Mouse (Mus musculus) forebrain, postnatal 0 days (tissue): Measurements from ENCODE around the gene Pfkfb1. TPM values are rescaled to one million over a fixed set of nuclear protein-coding genes. Genes with fewer than 3 reads are reported as not detected.

Experiments
- ATAC-seq: fragments of 200-750 bp; cut with Nextera tagmentation; 2 replicates; pipeline ENCODE4 v1.8.0; 2017; ENCODE audit warnings: mild to moderate bottlenecking, moderate library complexity
- DNase-seq: peaks from one replicate; pipeline ENCODE4 v3.0.0-alpha.2; 2015
- H3K27ac ChIP-seq: fragments of 300-500 bp; sonication (generic); 2 replicates; pipeline ENCODE4 v1.5.1; 2014; ENCODE audit warnings: low read depth, mild to moderate bottlenecking, antibody characterized with exemption, low read length, moderate library complexity, mixed read lengths
- H3K27me3 ChIP-seq: fragments of 300-500 bp; sonication (generic); 2 replicates; pipeline ENCODE4 v1.6.1; 2014; ENCODE audit warnings: mild to moderate bottlenecking, low read length, mixed read lengths; ENCODE audit not compliant: insufficient read depth
- H3K36me3 ChIP-seq: fragments of 300-500 bp; sonication (generic); 2 replicates; pipeline ENCODE4 v1.6.1; 2014; ENCODE audit warnings: mild to moderate bottlenecking, moderate library complexity; ENCODE audit not compliant: insufficient read depth
- H3K4me1 ChIP-seq: fragments of 300-500 bp; sonication (generic); 2 replicates; pipeline ENCODE4 v1.6.1; 2014; ENCODE audit warnings: antibody characterized with exemption; ENCODE audit not compliant: insufficient read depth
- H3K4me2 ChIP-seq: fragments of 300-500 bp; sonication (generic); 2 replicates; pipeline ENCODE4 v1.6.1; 2014; ENCODE audit warnings: low read depth, mild to moderate bottlenecking, moderate library complexity
- H3K4me3 ChIP-seq: fragments of 300-500 bp; sonication (generic); 2 replicates; pipeline ENCODE4 v1.5.1; 2014; ENCODE audit warnings: low read depth, low read length, mixed read lengths
- H3K9ac ChIP-seq: fragments of 300-500 bp; sonication (generic); 2 replicates; pipeline ENCODE4 v1.6.1; 2014; ENCODE audit warnings: mild to moderate bottlenecking
- H3K9me3 ChIP-seq: fragments of 300-500 bp; sonication (generic); 2 replicates; pipeline ENCODE4 v1.6.1; 2016; ENCODE audit warnings: low read length
- CTCF ChIP-seq: sonication (generic); IDR thresholded peaks from 2 replicates; pipeline ENCODE4 v1.5.1; 2016; ENCODE audit warnings: antibody characterized with exemption, control low read depth, low read depth
- WGBS: fragments of 180-500 bp; shearing (Covaris S2); extraction: QIAGEN DNeasy Blood & Tissue Kit; methylation state at CpG from one replicate; pipeline ENCODE4 v1.1.7; 2014; 5-methylcytosine and 5-hydroxymethylcytosine counted together
- microRNA-seq, 2 experiments: library from miRNA; unstranded; fragments of <30 nt; microRNA quantifications; one replicate each; pipeline ENCODE4; 2016
- polyA plus RNA-seq: library from polyadenylated mRNA; unstranded; fragments of >200 nt; fragmentation: Nextera tagmentation; extraction: Ambion mirVana; gene quantifications from 2 replicates; pipeline ENCODE4 v1.2.1, GENCODE M21; 2015
- total RNA-seq: library from RNA; depleted of rRNA; stranded (reverse); fragments of >200 nt; gene quantifications from 2 replicates; pipeline ENCODE4 v1.2.3, GENCODE M21; 2014; rRNA removed

The Pfkfb1 gene
- total and polyA plus RNA-seq, 2 experiments from 2014 or later = 3.9 to 4.2 TPM

DNA sequence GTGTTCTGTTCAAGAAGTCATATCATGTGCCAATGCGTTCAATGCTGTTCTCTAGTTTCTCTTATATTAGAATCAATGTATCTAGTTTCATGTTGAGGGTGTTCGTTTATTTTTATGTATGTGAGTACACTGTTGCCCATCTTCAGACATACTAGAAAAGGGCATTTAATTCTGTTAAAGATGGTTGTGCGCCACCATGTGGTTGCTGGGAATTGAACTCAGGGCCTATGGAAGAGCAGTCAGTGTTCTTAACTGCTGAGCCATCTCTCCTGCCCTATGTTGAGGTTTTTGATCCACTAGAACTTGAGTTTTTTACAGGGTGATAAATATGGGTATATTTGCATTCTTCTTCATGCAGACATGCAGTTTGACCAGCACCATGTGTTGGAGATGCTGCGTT is 74.8 kb downstream of the Pfkfb1 start:
- Histone ChIP-seq H3K4me2 (no peak overlapping the region), H3K27me3 (no peaks in the 10 kb centered on the region), H3K4me1 (no peaks in the 10 kb centered on the region), H3K9me3 (no peaks in the 10 kb centered on the region), H3K4me3 (no peak overlapping the region), H3K27ac (no peak overlapping the region), H3K36me3 (no peaks in the 10 kb centered on the region), H3K9ac (no peak overlapping the region)
- DNase-seq = no peak
- peak; percentile 46 for TF ChIP-seq CTCF
- no peak for ATAC-seq
- 37% methylated on average over 4 of the region's 4 CpGs for WGBS

DNA sequence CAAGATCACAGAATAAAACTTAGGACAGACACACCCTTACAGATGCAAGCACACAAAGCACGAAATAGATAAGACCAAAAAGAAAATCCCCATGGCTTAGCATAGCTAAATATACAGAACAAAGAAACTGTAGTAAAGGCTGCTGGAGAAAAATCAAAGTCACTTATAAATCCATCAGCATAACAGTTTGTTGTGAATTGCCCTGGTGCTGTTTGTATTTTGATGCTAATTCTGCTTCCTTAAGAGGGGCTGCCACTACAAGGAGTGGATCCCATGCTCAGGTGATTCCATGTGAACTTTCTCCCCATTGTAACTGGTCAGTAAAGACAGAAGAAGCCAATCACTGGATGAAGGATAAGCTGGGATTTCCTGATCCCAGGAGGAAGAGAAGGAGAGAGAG is 89.5 kb downstream of the Pfkfb1 start:
- no peak overlapping the region for H3K9ac ChIP-seq
- H3K4me2 ChIP-seq = no peak overlapping the region
- ATAC-seq (no peak), DNase-seq (no peak)
- no peaks in the 10 kb centered on the region for H3K4me1 ChIP-seq
- no peaks in the 10 kb centered on the region for H3K27me3 ChIP-seq
- no peak for TF ChIP-seq CTCF
- H3K9me3 ChIP-seq = no peaks in the 10 kb centered on the region
- H3K36me3 ChIP-seq = no peaks in the 10 kb centered on the region
- WGBS = 46% methylated on average over 1 of the region's 1 CpGs
- no peak overlapping the region for H3K4me3 ChIP-seq
- H3K27ac ChIP-seq = no peak overlapping the region

Small RNA genes lying within 50 kb of the gene (microRNA-seq; reads per million reads assigned to microRNA genes)
- gene Mir3620 = 0 reads per million in 2 experiments

Other genes with a start within 250 kb of the Pfkfb1 start
- 46.8 and 56.9 TPM in 2 replicates for gene Tmem29, start 129.1 kb upstream of the Pfkfb1 start, total RNA-seq
- gene Tmem29, start 129.1 kb upstream of the Pfkfb1 start, polyA plus RNA-seq = 68.5 and 69.6 TPM in 2 replicates
- 8.9 and 11.5 TPM in 2 replicates for gene Alas2, start 40.9 kb upstream of the Pfkfb1 start, total RNA-seq
- gene Alas2, start 40.9 kb upstream of the Pfkfb1 start, polyA plus RNA-seq = 7.7 and 9.1 TPM in 2 replicates
- gene Apex2, start 1.6 kb downstream of the Pfkfb1 start, total RNA-seq = 22.9 and 24.0 TPM in 2 replicates
- 9.7 and 14.1 TPM in 2 replicates for gene Apex2, start 1.6 kb downstream of the Pfkfb1 start, polyA plus RNA-seq
- 127 and 186 TPM in 2 replicates for gene Tro, start 69.4 kb downstream of the Pfkfb1 start, total RNA-seq
- gene Tro, start 69.4 kb downstream of the Pfkfb1 start, polyA plus RNA-seq = 51.8 and 61.8 TPM in 2 replicates
- gene Maged2, start 226.1 kb downstream of the Pfkfb1 start, total RNA-seq = 323 and 332 TPM in 2 replicates
- gene Maged2, start 226.1 kb downstream of the Pfkfb1 start, polyA plus RNA-seq = 345 and 386 TPM in 2 replicates